Mouse (Mus musculus) thymus, postnatal 0 days (tissue): ENCODE results near the gene Fcrl6. TPM values are rescaled to one million over a fixed set of nuclear protein-coding genes. Genes with fewer than 3 reads are reported as not detected.

Experiments
- DNase-seq: peaks from one replicate; pipeline ENCODE4 v3.0.0-alpha.2; 2015; ENCODE audit warnings: low spot score
- polyA plus RNA-seq: library from polyadenylated mRNA; unstranded; fragments of >200 nt; fragmentation: Nextera tagmentation; extraction: Ambion mirVana; gene quantifications from 2 replicates; pipeline ENCODE4 v1.2.1, GENCODE M21; 2015

The Fcrl6 gene
- polyA plus RNA-seq, 1 experiment from 2014 or later = 0.16 TPM

DNA sequence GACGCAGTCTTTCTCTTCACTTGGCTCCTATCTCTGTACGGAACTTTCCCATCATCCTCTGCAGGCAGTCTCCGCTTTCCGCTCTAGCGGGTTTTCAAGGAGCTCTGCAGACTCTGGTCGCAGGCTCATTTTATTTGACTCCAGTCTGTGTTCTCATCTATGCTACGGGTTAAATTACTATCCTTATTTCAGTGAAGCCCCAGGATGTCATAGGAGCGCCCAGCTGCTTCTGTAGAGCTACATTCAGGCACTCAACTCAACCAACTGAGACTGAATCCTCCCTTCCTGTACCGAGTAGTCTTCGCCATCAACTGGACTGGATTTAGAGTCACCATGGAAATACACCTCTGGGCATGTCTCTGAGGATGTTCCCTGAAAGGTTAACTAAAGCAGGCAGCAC is 12.3 kb upstream of the Fcrl6 start:
- DNase-seq = no peak

DNA sequence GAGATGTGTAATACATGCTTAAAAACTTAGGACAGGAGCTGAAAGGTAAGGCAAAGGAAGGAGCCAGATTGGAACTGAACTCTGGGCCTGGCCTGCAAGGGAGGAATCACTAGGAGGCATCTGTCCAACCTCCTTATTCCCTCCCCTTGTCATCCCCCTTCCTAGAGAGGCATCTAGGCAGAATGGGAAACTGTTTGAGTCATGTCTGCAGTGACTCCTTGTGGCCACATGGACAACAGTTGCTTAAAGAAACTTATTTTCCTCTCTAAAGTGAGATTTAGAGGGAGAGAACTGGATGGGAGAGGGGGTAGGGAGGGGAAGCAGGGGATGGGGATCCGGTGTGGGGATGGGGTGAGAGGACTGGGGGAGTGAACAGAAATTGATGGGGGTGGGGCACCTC is 10.4 kb upstream of the Fcrl6 start:
- no peak for DNase-seq

- no peak for DNase-seq
Measured at GRCm38 (mm10) chr1:172611304-172611703, 9.0 kb upstream of the Fcrl6 start.

- no peak for DNase-seq
Measured at GRCm38 (mm10) chr1:172594495-172594894, 7.9 kb downstream of the Fcrl6 start.

DNA sequence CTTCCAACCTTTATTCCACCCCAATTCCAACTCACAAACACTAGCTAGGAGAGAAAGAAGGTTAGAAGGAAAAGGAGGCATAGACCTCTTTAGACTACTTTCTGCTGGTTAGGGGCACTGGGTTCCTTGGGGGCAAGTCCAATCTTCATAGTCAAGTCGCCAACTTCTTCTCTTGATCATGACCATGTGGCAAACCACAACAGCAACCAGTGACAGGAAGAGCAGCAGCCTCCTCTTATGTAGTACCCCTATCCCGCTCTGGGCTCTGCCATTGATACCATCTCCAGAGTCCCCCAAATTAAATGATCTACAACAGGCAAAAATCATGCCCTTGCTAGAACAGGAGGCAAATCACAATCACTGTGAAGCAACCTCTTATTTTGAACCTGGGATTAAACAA is 8.4 kb downstream of the Fcrl6 start:
- DNase-seq = no peak

- DNase-seq = no peak
Measured at GRCm38 (mm10) chr1:172593321-172593720, 9.0 kb downstream of the Fcrl6 start.

GRCm38 (mm10) chr1:172590385-172590784 is 12.0 kb downstream of the Fcrl6 start, which contains the start of gene Slamf8:
Gene Slamf8, minus strand, starts transcription at chr1:172590568.
- DNase-seq = no peak

DNA sequence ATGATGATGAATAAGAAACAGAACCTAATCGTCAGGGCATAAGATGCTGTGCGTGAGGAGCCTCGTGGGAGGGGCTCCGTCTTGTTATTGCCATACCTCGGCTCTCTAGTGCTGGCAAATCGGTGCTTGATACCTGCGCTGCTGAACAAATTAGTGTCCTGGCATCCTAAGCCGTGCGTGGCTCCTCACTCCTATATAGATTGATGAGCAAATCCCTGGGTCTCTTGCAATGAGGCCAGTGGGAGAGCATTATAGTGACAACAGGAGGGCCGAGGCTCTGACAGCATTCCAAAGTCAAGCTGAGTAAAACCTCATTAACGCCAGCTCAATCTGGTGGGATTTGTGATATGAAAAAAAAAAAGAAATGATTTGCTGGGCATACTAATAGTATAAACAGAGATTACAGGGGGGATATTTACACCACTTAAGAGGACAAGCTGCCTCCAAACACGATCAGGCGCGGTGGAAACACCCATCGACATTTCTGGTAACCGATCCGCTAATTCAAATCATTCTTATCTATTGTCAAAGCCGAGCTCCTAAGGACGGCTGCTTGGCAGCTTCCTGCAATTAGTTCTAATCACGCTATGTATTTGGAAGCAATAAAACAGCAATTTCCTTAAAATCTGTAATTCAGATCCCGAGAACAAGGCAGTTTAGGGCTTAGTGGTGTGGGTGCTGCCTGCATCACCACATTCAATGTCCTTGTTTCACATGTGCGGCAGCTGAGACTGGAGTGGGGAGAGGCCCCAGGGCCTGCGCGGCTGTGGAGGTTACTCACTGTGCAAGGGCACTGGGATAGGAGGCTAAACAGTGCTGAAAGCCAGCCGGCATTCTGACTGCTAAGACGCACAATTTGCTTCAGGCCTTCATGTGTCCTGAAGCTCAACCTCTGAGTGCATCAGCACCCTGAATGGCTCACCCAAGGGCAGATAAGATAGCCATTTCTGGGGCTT is 16.5 kb downstream of the Fcrl6 start:
- DNase-seq = no peak

- no peak for DNase-seq
Measured at GRCm38 (mm10) chr1:172585026-172585425, 17.3 kb downstream of the Fcrl6 start.

DNA sequence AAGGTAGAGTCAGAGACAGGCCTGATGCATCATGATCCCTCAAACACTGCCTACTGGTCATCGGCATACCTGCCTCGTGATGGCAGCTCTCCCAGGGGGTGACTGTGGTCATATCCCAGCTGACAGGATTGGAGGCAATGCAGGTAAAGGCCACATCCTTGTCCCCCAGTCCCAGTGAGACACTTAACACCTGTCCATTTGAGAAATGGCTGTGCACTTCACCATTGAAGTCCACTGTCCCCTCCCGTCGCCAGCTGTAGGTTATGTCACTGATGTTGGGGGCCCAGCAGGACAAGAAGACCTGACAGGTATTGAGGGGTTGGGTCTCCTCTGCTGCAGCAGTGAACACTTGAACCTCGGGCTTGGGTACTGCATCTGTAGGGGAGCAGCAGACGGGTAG is 18.1 kb downstream of the Fcrl6 start:
- no peak for DNase-seq

DNA sequence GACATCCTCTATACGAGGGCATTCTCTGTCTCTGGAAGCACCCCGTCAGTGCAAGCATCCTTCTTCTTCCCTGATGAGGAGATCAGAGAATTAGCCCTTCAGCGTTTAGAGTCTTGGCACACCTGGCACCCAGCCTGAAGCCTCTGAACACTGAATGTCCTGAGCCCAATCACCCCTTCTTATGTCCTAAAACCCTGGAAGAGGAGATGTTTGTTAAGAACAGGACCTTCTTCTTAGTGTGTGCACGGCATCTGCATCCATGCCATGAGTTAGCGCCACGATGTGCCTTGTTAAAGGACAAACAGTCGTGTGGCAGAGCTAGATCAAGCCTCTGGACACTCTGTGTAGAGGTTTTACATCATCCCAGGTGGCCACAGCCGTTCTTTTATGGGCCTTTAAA is 19.9 kb downstream of the Fcrl6 start:
- DNase-seq = no peak

- no peak for DNase-seq
Measured at GRCm38 (mm10) chr1:172580116-172580515, 22.2 kb downstream of the Fcrl6 start.

GRCm38 (mm10) chr1:172567758-172568157 is 34.6 kb downstream of the Fcrl6 start:
- DNase-seq = no peak

DNA sequence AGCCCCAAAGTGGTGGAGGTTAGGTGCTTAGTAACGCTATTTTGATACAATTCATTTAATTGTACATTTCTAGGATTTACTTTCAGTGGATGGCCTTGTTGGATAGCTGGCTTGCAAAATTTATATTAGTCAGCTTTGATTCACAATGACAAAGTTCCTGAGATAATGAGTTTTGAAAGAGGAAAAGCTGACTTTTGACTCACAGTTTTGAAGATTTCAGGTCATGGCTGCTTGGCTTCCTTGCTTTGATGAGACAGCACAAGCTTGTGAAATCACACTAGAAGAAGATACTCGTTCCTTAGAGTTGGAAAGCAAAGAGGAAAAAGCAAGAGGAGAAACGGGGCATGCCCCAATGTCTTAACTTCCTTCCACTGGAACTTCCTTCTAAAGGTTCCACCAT is 36.2 kb downstream of the Fcrl6 start:
- no peak for DNase-seq

DNA sequence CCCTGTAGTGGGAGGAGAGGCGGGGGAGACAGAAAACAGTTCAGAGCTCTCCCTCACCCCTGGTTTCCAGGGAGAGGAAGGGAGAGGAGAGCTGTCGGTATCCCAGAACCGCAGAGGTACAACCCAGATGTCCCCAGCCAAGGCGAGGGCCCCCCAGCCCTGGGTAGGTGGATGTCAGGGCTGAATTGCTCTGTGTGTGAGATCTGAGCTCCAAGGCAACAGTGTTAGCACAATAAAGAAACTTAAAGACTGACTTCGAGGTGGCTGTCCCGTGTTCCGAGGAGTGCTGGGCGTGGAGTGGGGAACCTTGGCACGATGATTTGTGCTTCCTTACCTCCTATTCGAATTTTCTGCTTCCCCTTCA is 38.9 kb downstream of the Fcrl6 start:
- DNase-seq = no peak

GRCm38 (mm10) chr1:172562641-172563464 is 39.5 kb downstream of the Fcrl6 start:
- peak; percentile 59 for DNase-seq

DNA sequence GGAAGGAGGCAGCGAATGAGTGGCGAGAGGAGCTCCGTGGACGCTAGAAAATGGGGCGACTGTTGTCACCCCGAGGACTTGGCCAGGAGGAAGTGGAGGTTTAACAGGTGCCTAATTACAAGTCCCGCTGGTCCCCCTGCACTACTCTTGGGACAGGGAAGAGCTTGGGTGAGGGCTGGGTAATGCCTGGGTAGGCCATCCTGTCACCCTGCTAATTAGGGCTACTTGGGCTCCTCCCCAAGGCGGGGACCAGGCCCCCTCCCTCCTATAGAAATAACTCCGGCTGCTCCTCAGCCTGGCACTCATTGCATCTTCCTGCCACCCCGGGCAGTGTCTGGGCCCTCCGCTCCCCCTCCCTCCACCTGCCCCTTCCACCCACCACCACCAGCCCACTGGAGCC is 46.7 kb downstream of the Fcrl6 start, which contains the start of gene Vsig8:
Vsig8 (plus strand) TSS at position 301 of the 400 bp plus-strand sequence.
- no peak for DNase-seq

GRCm38 (mm10) chr1:172552623-172553022 is 49.7 kb downstream of the Fcrl6 start:
- DNase-seq = no peak

- no peak for DNase-seq
Measured at GRCm38 (mm10) chr1:172551009-172551408, 51.3 kb downstream of the Fcrl6 start.

- peak; percentile 31 for DNase-seq
Measured at GRCm38 (mm10) chr1:172550551-172550951, 51.8 kb downstream of the Fcrl6 start.

DNA sequence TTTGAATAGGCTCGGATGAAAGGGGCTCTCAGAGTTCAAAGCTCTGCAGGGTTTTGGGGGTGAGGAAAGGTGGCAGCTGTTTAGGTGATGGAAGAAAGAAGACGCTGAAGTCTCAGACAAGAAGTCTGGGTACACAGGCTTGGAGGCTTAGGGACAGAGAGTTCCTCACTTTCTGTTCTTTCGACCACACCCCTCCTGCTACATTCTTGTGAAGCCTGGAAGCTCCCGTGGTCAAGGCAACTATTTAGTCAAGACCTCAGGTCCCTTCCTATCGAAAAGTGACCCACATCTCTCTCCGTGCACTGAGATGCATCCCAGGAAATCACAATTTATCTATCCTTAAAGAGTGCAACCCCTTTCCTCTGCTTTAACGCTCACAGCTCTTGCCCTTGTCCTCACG is 52.6 kb downstream of the Fcrl6 start:
- DNase-seq = no peak

DNA sequence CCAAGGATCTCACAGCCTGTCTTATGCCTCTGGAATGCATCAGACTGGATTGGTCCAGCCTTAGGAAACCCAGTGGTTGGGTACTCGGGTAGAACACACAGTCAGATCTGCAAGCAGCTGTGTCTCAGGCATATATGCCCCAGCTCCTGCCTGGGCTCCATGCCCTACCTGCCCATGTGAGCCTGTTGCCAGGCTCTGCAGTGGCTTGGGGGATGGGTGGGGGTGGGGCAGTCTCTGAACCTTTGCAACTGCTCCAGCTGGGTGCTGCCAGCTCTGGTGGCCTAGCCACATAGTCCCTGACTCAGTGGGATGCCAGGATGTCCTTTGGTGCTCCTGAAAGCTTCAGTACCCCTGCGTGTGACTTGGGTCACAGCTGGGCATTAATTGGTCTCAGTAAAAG is 53.0 kb downstream of the Fcrl6 start:
- no peak for DNase-seq
